Mouse (Mus musculus): Measurements from ENCODE around the gene Lonp2. TPM values are rescaled to one million over a fixed set of nuclear protein-coding genes. Genes with fewer than 3 reads are reported as not detected.

Lonp2 gene
- polyA plus RNA-seq, 1 experiment from 2014 or later = 53.5 TPM

GRCm38 (mm10) chr8:86694011-86694410 is 70.2 kb downstream of the Lonp2 start:
- ATAC-seq = no peak
- Histone ChIP-seq H3K4me3 (ENCODE audit: low read depth, low read length) (no peak overlapping the region), H3K4me1 (replicated peaks; ENCODE audit: control insufficient read depth, insufficient read depth, low read length) (no peaks in the 10 kb centered on the region), H3K9ac (ENCODE audit: low read depth, low read length) (no peak overlapping the region), H3K27ac (ENCODE audit: low read depth, low read length) (no peak overlapping the region), H3K4me2 (replicated peaks; ENCODE audit: low read depth) (no peak overlapping the region), H3K36me3 (ENCODE audit: control insufficient read depth, insufficient read depth) (peaks cover 16% of the 10 kb centered on the region; the same call in 1 of the 2 replicates), H3K27me3 (replicated peaks; ENCODE audit: control insufficient read depth, insufficient read depth, low read length) (no peaks in the 10 kb centered on the region), H3K9me3 (ENCODE audit: control insufficient read depth) (no peaks in the 10 kb centered on the region)
- no peak for TF ChIP-seq CTCF (IDR thresholded peaks at IDR 0.05; ENCODE audit: low read depth)
- 45% methylated on average over 1 of the region's 1 CpGs for WGBS

- H3K36me3 ChIP-seq (ENCODE audit: control insufficient read depth, insufficient read depth) = peaks cover 29% of the 10 kb centered on the region; the same call in 1 of the 2 replicates
- no peaks in the 10 kb centered on the region for H3K9me3 ChIP-seq (ENCODE audit: control insufficient read depth)
- H3K27me3 ChIP-seq (replicated peaks; ENCODE audit: control insufficient read depth, insufficient read depth, low read length) = no peaks in the 10 kb centered on the region
- TF ChIP-seq CTCF (IDR thresholded peaks at IDR 0.05; ENCODE audit: low read depth) = no peak
- H3K4me2 ChIP-seq (replicated peaks; ENCODE audit: low read depth) = no peak overlapping the region
- no peaks in the 10 kb centered on the region for H3K4me1 ChIP-seq (replicated peaks; ENCODE audit: control insufficient read depth, insufficient read depth, low read length)
- H3K27ac ChIP-seq (ENCODE audit: low read depth, low read length) = no peak overlapping the region
- ATAC-seq = no peak
- H3K4me3 ChIP-seq (ENCODE audit: low read depth, low read length) = no peak overlapping the region
- no peak overlapping the region for H3K9ac ChIP-seq (ENCODE audit: low read depth, low read length)
- 93% methylated on average over 2 of the region's 2 CpGs for WGBS
These were observed 71.9 kb downstream of the Lonp2 start for GRCm38 (mm10) chr8:86695703-86696102.

GRCm38 (mm10) chr8:86698811-86699421 is 75.1 kb downstream of the Lonp2 start:
- no peaks in the 10 kb centered on the region for H3K9me3 ChIP-seq (ENCODE audit: control insufficient read depth)
- no peak for ATAC-seq
- peaks cover 26% of the 10 kb centered on the region; the same call in 1 of the 2 replicates for H3K36me3 ChIP-seq (ENCODE audit: control insufficient read depth, insufficient read depth)
- no peaks in the 10 kb centered on the region for H3K4me1 ChIP-seq (replicated peaks; ENCODE audit: control insufficient read depth, insufficient read depth, low read length)
- no peak overlapping the region for H3K4me3 ChIP-seq (ENCODE audit: low read depth, low read length)
- H3K27me3 ChIP-seq (replicated peaks; ENCODE audit: control insufficient read depth, insufficient read depth, low read length) = no peaks in the 10 kb centered on the region
- 50% methylated on average over 1 of the region's 1 CpGs for WGBS
- no peak for TF ChIP-seq CTCF (IDR thresholded peaks at IDR 0.05; ENCODE audit: low read depth)
- H3K9ac ChIP-seq (ENCODE audit: low read depth, low read length) = no peak overlapping the region
- H3K27ac ChIP-seq (ENCODE audit: low read depth, low read length) = no peak overlapping the region
- H3K4me2 ChIP-seq (replicated peaks; ENCODE audit: low read depth) = no peak overlapping the region

- Histone ChIP-seq H3K27me3 (replicated peaks; ENCODE audit: control insufficient read depth, insufficient read depth, low read length) (no peaks in the 10 kb centered on the region), H3K9ac (ENCODE audit: low read depth, low read length) (no peak overlapping the region), H3K27ac (ENCODE audit: low read depth, low read length) (no peak overlapping the region), H3K4me2 (replicated peaks; ENCODE audit: low read depth) (no peak overlapping the region), H3K36me3 (ENCODE audit: control insufficient read depth, insufficient read depth) (peaks cover 26% of the 10 kb centered on the region; the same call in 1 of the 2 replicates), H3K9me3 (ENCODE audit: control insufficient read depth) (no peaks in the 10 kb centered on the region), H3K4me1 (replicated peaks; ENCODE audit: control insufficient read depth, insufficient read depth, low read length) (no peaks in the 10 kb centered on the region), H3K4me3 (ENCODE audit: low read depth, low read length) (no peak overlapping the region)
- no peak for ATAC-seq
- WGBS = 79% methylated on average over 12 of the region's 12 CpGs
- no peak for TF ChIP-seq CTCF (IDR thresholded peaks at IDR 0.05; ENCODE audit: low read depth)
These were observed 75.6 kb downstream of the Lonp2 start for GRCm38 (mm10) chr8:86699471-86699870.

DNA sequence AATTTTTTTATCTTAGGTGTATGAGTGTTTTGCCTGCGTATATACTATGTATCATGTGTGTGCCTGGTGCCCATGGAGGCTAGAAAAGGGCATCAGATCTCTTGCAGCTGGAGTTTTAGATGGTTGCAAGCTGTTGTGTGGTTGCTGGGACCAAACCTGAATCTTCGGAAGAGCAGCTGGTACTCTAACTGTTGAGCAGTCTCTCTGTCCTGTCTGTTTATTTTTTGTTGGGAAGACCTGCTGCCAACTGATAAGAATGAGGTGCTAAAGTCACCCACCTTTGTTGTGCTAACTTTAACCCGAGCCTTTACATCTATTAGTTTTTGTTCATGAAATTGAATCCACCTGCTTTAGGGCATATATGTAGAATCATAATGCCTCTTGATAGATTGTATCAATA is 78.6 kb downstream of the Lonp2 start:
- no peak overlapping the region for H3K4me2 ChIP-seq (replicated peaks; ENCODE audit: low read depth)
- no peak for ATAC-seq
- H3K4me3 ChIP-seq (ENCODE audit: low read depth, low read length) = no peak overlapping the region
- H3K36me3 ChIP-seq (ENCODE audit: control insufficient read depth, insufficient read depth) = peaks cover 18% of the 10 kb centered on the region; the same call in 1 of the 2 replicates
- H3K27ac ChIP-seq (ENCODE audit: low read depth, low read length) = no peak overlapping the region
- WGBS = 84% methylated on average over 3 of the region's 3 CpGs
- H3K27me3 ChIP-seq (replicated peaks; ENCODE audit: control insufficient read depth, insufficient read depth, low read length) = no peaks in the 10 kb centered on the region
- no peaks in the 10 kb centered on the region for H3K4me1 ChIP-seq (replicated peaks; ENCODE audit: control insufficient read depth, insufficient read depth, low read length)
- no peak overlapping the region for H3K9ac ChIP-seq (ENCODE audit: low read depth, low read length)
- no peak for TF ChIP-seq CTCF (IDR thresholded peaks at IDR 0.05; ENCODE audit: low read depth)
- no peaks in the 10 kb centered on the region for H3K9me3 ChIP-seq (ENCODE audit: control insufficient read depth)

- Histone ChIP-seq H3K9me3 (ENCODE audit: control insufficient read depth) (no peaks in the 10 kb centered on the region), H3K4me2 (replicated peaks; ENCODE audit: low read depth) (no peak overlapping the region), H3K9ac (ENCODE audit: low read depth, low read length) (no peak overlapping the region), H3K27me3 (replicated peaks; ENCODE audit: control insufficient read depth, insufficient read depth, low read length) (no peaks in the 10 kb centered on the region), H3K27ac (ENCODE audit: low read depth, low read length) (no peak overlapping the region), H3K4me3 (ENCODE audit: low read depth, low read length) (no peak overlapping the region), H3K4me1 (replicated peaks; ENCODE audit: control insufficient read depth, insufficient read depth, low read length) (no peaks in the 10 kb centered on the region), H3K36me3 (ENCODE audit: control insufficient read depth, insufficient read depth) (peaks cover 20% of the 10 kb centered on the region; the same call in 1 of the 2 replicates)
- WGBS = 84% methylated on average over 3 of the region's 3 CpGs
- TF ChIP-seq CTCF (IDR thresholded peaks at IDR 0.05; ENCODE audit: low read depth) = no peak
- no peak for ATAC-seq
These were observed 81.5 kb downstream of the Lonp2 start for GRCm38 (mm10) chr8:86705317-86705716.
